Mouse (Mus musculus): ENCODE data around the gene Ap1s3.
A peak's percentile ranks its signal among the peaks of the same experiment; 100 is the strongest.

Gene Ap1s3

GRCm38 (mm10) chr1:79598385-79599178, 73.2 kb downstream of the Ap1s3 start:
- no peak for DNase-seq (ENCODE audit: low read depth, low spot score)

- no peak for DNase-seq (ENCODE audit: low read depth, low spot score)
These were observed 79.0 kb downstream of the Ap1s3 start for GRCm38 (mm10) chr1:79592721-79593277.

GRCm38 (mm10) chr1:79591091-79591490, 80.7 kb downstream of the Ap1s3 start:
- DNase-seq (ENCODE audit: low read depth, low spot score): no peak

GRCm38 (mm10) chr1:79589971-79590763, 81.6 kb downstream of the Ap1s3 start:
- DNase-seq (ENCODE audit: low read depth, low spot score): no peak

- no peak for DNase-seq (ENCODE audit: low read depth, low spot score)
These were observed 82.3 kb downstream of the Ap1s3 start for GRCm38 (mm10) chr1:79589424-79589823.

- DNase-seq (ENCODE audit: low read depth, low spot score): peak; percentile 23
These were observed 90.6 kb downstream of the Ap1s3 start for GRCm38 (mm10) chr1:79581136-79581679.

- no peak for DNase-seq (ENCODE audit: low read depth, low spot score)
These were observed 94.4 kb downstream of the Ap1s3 start for GRCm38 (mm10) chr1:79577357-79577756.

GRCm38 (mm10) chr1:79571912-79572311, 99.9 kb downstream of the Ap1s3 start:
- DNase-seq (ENCODE audit: low read depth, low spot score): no peak

GRCm38 (mm10) chr1:79571126-79571525, 100.6 kb downstream of the Ap1s3 start:
- no peak for DNase-seq (ENCODE audit: low read depth, low spot score)

GRCm38 (mm10) chr1:79561186-79561585, 110.6 kb downstream of the Ap1s3 start:
- DNase-seq (ENCODE audit: low read depth, low spot score): no peak
